Mouse (Mus musculus) T-cell, adult 66 days (primary cell): ENCODE results near the gene Spg21. TPM values are rescaled to one million over a fixed set of nuclear protein-coding genes. Genes with fewer than 3 reads are reported as not detected.

Experiments
- total RNA-seq, 2 experiments: library from RNA; stranded (reverse); gene quantifications; 3 replicates in 1 of 2; 4 replicates in 1 of 2; pipeline ENCODE4 v1.2.4; 2023

Gene Spg21
- 10 to 100 TPM; 53.7 to 55.1 TPM for total RNA-seq

GRCm38 (mm10) chr9:65460732-65461442, at the start of gene Spg21:
TSS of gene Spg21 (plus strand) at chr9:65460947.

GRCm38 (mm10) chr9:65422760-65423501, 37.8 kb upstream of the Spg21 start, which contains the start of gene Slc51b:
TSS of gene Slc51b (minus strand) at chr9:65422955.

GRCm38 (mm10) chr9:65435671-65436301, 25.0 kb upstream of the Spg21 start, which contains the start of gene Mtfmt:
TSS of gene Mtfmt (plus strand) at chr9:65435782.

GRCm38 (mm10) chr9:65519807-65520504, 59.2 kb downstream of the Spg21 start, which contains the start of gene Ankdd1a:
TSS of gene Ankdd1a (minus strand) at chr9:65520193.

Other genes starting within 250 kb of the Spg21 start
- gene Cilp, start 195.8 kb upstream of the Spg21 start, total RNA-seq = not detected
- gene Clpx, start 166.7 kb upstream of the Spg21 start, total RNA-seq = 10 to 100 TPM; 27.2 to 31.9 TPM
- gene Pdcd7, start 114.8 kb upstream of the Spg21 start, total RNA-seq = 10 to 100 TPM; 19.2 to 22.3 TPM
- 1 to 10 TPM; 3.9 to 6.4 TPM for gene Ubap1l, start 99.9 kb upstream of the Spg21 start, total RNA-seq
- gene Kbtbd13, start 69.3 kb upstream of the Spg21 start, total RNA-seq = not detected
- under 1 TPM in 1 of 2 experiments, not detected in 1; 0.30 TPM for gene Rasl12, start 62.4 kb upstream of the Spg21 start, total RNA-seq
- not detected for gene Slc51b, start 38.0 kb upstream of the Spg21 start, total RNA-seq
- 10 to 100 TPM; 26.9 to 29.7 TPM for gene Mtfmt, start 25.2 kb upstream of the Spg21 start, total RNA-seq
- gene Ankdd1a, start 59.2 kb downstream of the Spg21 start, total RNA-seq = not detected
- 10 to 100 TPM; 34.1 to 41.2 TPM for gene Plekho2, start 119.1 kb downstream of the Spg21 start, total RNA-seq
- gene Pif1, start 126.2 kb downstream of the Spg21 start, total RNA-seq = under 1 TPM; 0.71 to 0.76 TPM
- 1 to 10 TPM in 1 of 2 experiments, not detected in 1; 1.5 TPM for gene Rbpms2, start 168.7 kb downstream of the Spg21 start, total RNA-seq
- 10 to 100 TPM; 33.9 to 42.6 TPM for gene Oaz2, start 207.1 kb downstream of the Spg21 start, total RNA-seq